Mouse (Mus musculus) cerebellum, adult 2 months (tissue): ENCODE measurements around the gene Vps13c.

Experiments used
- CTCF ChIP-seq: fragments of 200-500 bp; IDR thresholded peaks from 2 replicates; pipeline ENCODE4 v1.5.1; 2011; ENCODE audit warnings: low read depth, mild to moderate bottlenecking, control low read depth, low read length, moderate library complexity, borderline replicate concordance; ENCODE audit not compliant: insufficient read depth
- POLR2A ChIP-seq: fragments of 200-500 bp; IDR thresholded peaks from 2 replicates; pipeline ENCODE4 v1.6.1; 2011; ENCODE audit warnings: low read length, control low read depth, borderline replicate concordance; ENCODE audit not compliant: insufficient read depth

GRCm38 (mm10) chr9:67795205-67795675 is 45.0 kb upstream of the Vps13c start:
- TF ChIP-seq POLR2A (no peak), CTCF (no peak)
